Mouse (Mus musculus): ENCODE data around the gene Mrm3. TPM values are rescaled to one million over a fixed set of nuclear protein-coding genes. Genes with fewer than 3 reads are reported as not detected.
A peak's percentile ranks its signal among the peaks of the same experiment; 100 is the strongest.

Gene Mrm3
- polyA plus RNA-seq, 2 experiments = 15.2 to 20.9 TPM

DNA sequence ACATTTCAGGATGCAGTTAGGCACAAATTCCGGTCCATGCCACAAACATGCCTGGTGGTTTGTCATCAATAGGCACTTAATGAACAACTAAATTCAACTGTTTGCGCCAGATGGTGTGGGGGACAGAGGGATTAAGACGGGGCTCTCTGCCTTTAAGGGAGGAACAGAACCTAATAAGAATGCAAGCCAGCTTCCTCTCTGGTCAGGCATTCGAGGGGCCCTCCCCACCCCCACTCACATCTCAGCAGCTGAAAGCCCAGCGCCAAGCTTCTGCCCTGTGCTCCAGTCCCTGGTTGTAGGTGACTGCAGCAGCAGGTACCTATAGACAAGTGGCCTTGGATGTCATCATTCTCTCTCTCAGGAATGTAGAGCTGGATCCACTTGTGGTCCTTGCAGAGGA is 50.6 kb downstream of the Mrm3 start:
- no peaks in the 10 kb centered on the region for H3K36me3 ChIP-seq (ENCODE audit: control insufficient read depth, insufficient read depth, low read length)
- H3K27ac ChIP-seq (replicated peaks; ENCODE audit: low read depth, low read length) = no peak overlapping the region
- no peak for TF ChIP-seq POLR2A (IDR thresholded peaks at IDR 0.05; ENCODE audit: borderline replicate concordance, extremely low read depth, insufficient read depth, insufficient read length)
- H3K9me3 ChIP-seq (ENCODE audit: control insufficient read depth, low read length) = no peaks in the 10 kb centered on the region
- no peak overlapping the region for H3K4me3 ChIP-seq (replicated peaks; ENCODE audit: low read length)
- 36% methylated on average over 5 of the region's 5 CpGs for WGBS
- no peak overlapping the region for H3K4me2 ChIP-seq (replicated peaks; ENCODE audit: low read depth, low read length, severe bottlenecking)
- no peak for ATAC-seq (ENCODE audit: low FRiP score, low read depth)
- H3K4me1 ChIP-seq (ENCODE audit: control insufficient read depth, insufficient read depth, low read length) = peaks cover 80% of the 10 kb centered on the region
- H3K27me3 ChIP-seq (ENCODE audit: control insufficient read depth, insufficient read depth, low read length) = no peaks in the 10 kb centered on the region
- DNase-seq (ENCODE audit: low spot score) = no peak
- H3K9ac ChIP-seq (ENCODE audit: low read depth, low read length, severe bottlenecking) = no peak overlapping the region

DNA sequence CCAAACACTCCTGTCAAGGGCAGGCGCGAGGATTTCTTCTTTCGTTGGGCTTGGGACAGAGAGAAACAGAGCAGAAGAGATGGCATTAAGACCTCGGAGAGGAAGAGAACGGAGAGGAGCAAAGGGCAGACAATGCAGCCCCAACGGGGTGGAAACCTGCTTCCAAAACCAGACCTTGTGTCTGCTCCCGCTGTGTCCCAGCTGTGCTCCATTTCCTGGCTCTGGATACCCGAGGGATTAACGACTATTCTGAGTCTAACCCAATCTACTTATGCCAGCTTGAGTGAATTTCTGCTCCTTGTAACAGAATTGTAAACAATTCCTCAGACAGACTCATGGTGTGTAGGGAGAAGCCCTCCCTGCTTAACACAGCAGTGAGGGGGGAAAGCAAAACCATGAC is 51.3 kb downstream of the Mrm3 start:
- Histone ChIP-seq H3K9me3 (ENCODE audit: control insufficient read depth, low read length) (no peaks in the 10 kb centered on the region), H3K9ac (ENCODE audit: low read depth, low read length, severe bottlenecking) (no peak overlapping the region), H3K27me3 (ENCODE audit: control insufficient read depth, insufficient read depth, low read length) (no peaks in the 10 kb centered on the region), H3K27ac (replicated peaks; ENCODE audit: low read depth, low read length) (0 out of 2 replicates have a peak overlapping the region, but pooled peaks have one; percentile 19), H3K4me1 (ENCODE audit: control insufficient read depth, insufficient read depth, low read length) (peaks cover 81% of the 10 kb centered on the region), H3K36me3 (ENCODE audit: control insufficient read depth, insufficient read depth, low read length) (no peaks in the 10 kb centered on the region), H3K4me2 (replicated peaks; ENCODE audit: low read depth, low read length, severe bottlenecking) (no peak overlapping the region), H3K4me3 (replicated peaks; ENCODE audit: low read length) (no peak overlapping the region)
- no peak for TF ChIP-seq POLR2A (IDR thresholded peaks at IDR 0.05; ENCODE audit: borderline replicate concordance, extremely low read depth, insufficient read depth, insufficient read length)
- WGBS = 48% methylated on average over 9 of the region's 9 CpGs
- ATAC-seq (ENCODE audit: low FRiP score, low read depth) = no peak
- no peak for DNase-seq (ENCODE audit: low spot score)

DNA sequence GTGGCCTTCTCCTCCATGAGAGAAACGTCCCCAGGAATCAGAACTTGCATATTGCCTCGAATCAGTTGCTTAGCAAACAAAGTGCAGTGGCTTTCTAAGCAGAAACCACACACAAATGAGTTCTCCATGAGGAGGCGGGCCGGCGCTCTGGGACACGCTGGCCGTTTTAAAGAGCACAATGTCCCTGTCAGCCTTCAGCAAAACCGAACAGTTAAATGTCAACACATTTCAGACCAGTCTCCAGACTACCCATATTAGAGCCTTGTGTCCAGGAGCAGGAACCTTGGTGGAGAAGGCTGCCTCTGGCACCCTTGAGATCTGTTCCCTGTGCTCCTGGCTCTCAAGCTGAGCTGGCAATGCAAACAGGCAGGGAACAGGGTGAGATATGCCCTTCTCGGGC is 53.7 kb downstream of the Mrm3 start:
- ATAC-seq (ENCODE audit: low FRiP score, low read depth) = no peak
- no peaks in the 10 kb centered on the region for H3K36me3 ChIP-seq (ENCODE audit: control insufficient read depth, insufficient read depth, low read length)
- 53% methylated on average over 9 of the region's 9 CpGs for WGBS
- H3K9me3 ChIP-seq (ENCODE audit: control insufficient read depth, low read length) = no peaks in the 10 kb centered on the region
- H3K4me1 ChIP-seq (ENCODE audit: control insufficient read depth, insufficient read depth, low read length) = peaks cover 87% of the 10 kb centered on the region
- H3K9ac ChIP-seq (ENCODE audit: low read depth, low read length, severe bottlenecking) = no peak overlapping the region
- H3K27ac ChIP-seq (replicated peaks; ENCODE audit: low read depth, low read length) = 0 out of 2 replicates have a peak overlapping the region, but pooled peaks have one; percentile 33
- no peaks in the 10 kb centered on the region for H3K27me3 ChIP-seq (ENCODE audit: control insufficient read depth, insufficient read depth, low read length)
- no peak for TF ChIP-seq POLR2A (IDR thresholded peaks at IDR 0.05; ENCODE audit: borderline replicate concordance, extremely low read depth, insufficient read depth, insufficient read length)
- no peak overlapping the region for H3K4me3 ChIP-seq (replicated peaks; ENCODE audit: low read length)
- no peak overlapping the region for H3K4me2 ChIP-seq (replicated peaks; ENCODE audit: low read depth, low read length, severe bottlenecking)
- no peak for DNase-seq (ENCODE audit: low spot score)

DNA sequence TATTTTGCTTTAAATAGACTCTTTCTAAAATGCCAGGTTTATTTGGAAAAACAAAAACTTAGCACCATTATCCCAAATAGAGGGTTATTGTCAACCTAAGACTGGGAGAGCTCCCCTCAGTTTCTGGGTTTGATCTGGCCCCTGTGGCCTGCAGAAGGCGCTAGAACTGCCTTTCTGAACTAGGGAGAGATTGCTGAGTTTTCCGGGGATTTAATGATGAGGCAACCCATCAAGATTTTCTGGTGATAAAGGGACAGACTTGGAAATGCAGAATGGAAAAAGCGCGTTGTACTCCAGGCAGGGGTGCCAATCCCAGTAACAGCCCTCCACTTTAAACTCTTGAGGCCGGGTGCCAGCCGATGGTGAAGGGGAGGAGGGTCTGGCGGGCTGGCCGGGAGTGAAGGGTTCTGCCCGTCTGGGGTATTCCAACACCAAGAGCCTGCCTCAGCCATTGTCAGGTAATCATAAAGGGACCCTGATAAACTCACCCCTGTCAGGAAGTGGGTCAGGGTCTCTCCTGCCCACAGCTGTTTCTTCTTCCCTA is 55.0 kb downstream of the Mrm3 start:
- Histone ChIP-seq H3K9ac (ENCODE audit: low read depth, low read length, severe bottlenecking) (no peak overlapping the region), H3K4me2 (replicated peaks; ENCODE audit: low read depth, low read length, severe bottlenecking) (no peak overlapping the region), H3K27ac (replicated peaks; ENCODE audit: low read depth, low read length) (no peak overlapping the region), H3K4me1 (ENCODE audit: control insufficient read depth, insufficient read depth, low read length) (peaks cover 82% of the 10 kb centered on the region), H3K4me3 (replicated peaks; ENCODE audit: low read length) (no peak overlapping the region), H3K27me3 (ENCODE audit: control insufficient read depth, insufficient read depth, low read length) (no peaks in the 10 kb centered on the region), H3K36me3 (ENCODE audit: control insufficient read depth, insufficient read depth, low read length) (no peaks in the 10 kb centered on the region), H3K9me3 (ENCODE audit: control insufficient read depth, low read length) (no peaks in the 10 kb centered on the region)
- WGBS = 41% methylated on average over 9 of the region's 9 CpGs
- TF ChIP-seq POLR2A (IDR thresholded peaks at IDR 0.05; ENCODE audit: borderline replicate concordance, extremely low read depth, insufficient read depth, insufficient read length) = no peak
- ATAC-seq (ENCODE audit: low FRiP score, low read depth) = no peak
- DNase-seq (ENCODE audit: low spot score) = no peak

Other genes with a start within 250 kb of the Mrm3 start
- gene 1700016K19Rik, start 243.8 kb upstream of the Mrm3 start, polyA plus RNA-seq (2012; rRNA removed) = 0.58 and 0.87 TPM in 2 replicates
- 0.44 and 0.76 TPM in 2 replicates for gene 1700016K19Rik, start 243.8 kb upstream of the Mrm3 start, polyA plus RNA-seq (2014; fragmentation: Nextera tagmentation; extraction: Ambion mirVana)
- gene Rflnb, start 215.9 kb upstream of the Mrm3 start, polyA plus RNA-seq (2012; rRNA removed) = 28.9 and 29.1 TPM in 2 replicates
- 52.2 and 55.7 TPM in 2 replicates for gene Rflnb, start 215.9 kb upstream of the Mrm3 start, polyA plus RNA-seq (2014; fragmentation: Nextera tagmentation; extraction: Ambion mirVana)
- 26.6 and 29.6 TPM in 2 replicates for gene Vps53, start 64.1 kb upstream of the Mrm3 start, polyA plus RNA-seq (2012; rRNA removed)
- gene Vps53, start 64.1 kb upstream of the Mrm3 start, polyA plus RNA-seq (2014; fragmentation: Nextera tagmentation; extraction: Ambion mirVana) = 37.3 and 41.9 TPM in 2 replicates
- gene Fam57a, start 64.0 kb upstream of the Mrm3 start, polyA plus RNA-seq (2012; rRNA removed) = 39.0 and 40.1 TPM in 2 replicates
- gene Fam57a, start 64.0 kb upstream of the Mrm3 start, polyA plus RNA-seq (2014; fragmentation: Nextera tagmentation; extraction: Ambion mirVana) = 48.3 and 60.8 TPM in 2 replicates
- 0.41 and 0.93 TPM in 2 replicates for gene Dbil5, start 26.1 kb upstream of the Mrm3 start, polyA plus RNA-seq (2012; rRNA removed)
- gene Dbil5, start 26.1 kb upstream of the Mrm3 start, polyA plus RNA-seq (2014; fragmentation: Nextera tagmentation; extraction: Ambion mirVana) = 0.64 and 1.4 TPM in 2 replicates
- 14.8 and 17.1 TPM in 2 replicates for gene Gemin4, start 26.1 kb upstream of the Mrm3 start, polyA plus RNA-seq (2012; rRNA removed)
- gene Gemin4, start 26.1 kb upstream of the Mrm3 start, polyA plus RNA-seq (2014; fragmentation: Nextera tagmentation; extraction: Ambion mirVana) = 32.0 and 32.6 TPM in 2 replicates
- gene Glod4, start within 50 bp of the Mrm3 start, polyA plus RNA-seq (2012; rRNA removed) = 36.4 and 56.2 TPM in 2 replicates
- gene Glod4, start within 50 bp of the Mrm3 start, polyA plus RNA-seq (2014; fragmentation: Nextera tagmentation; extraction: Ambion mirVana) = 140 and 141 TPM in 2 replicates
- 69.9 and 74.4 TPM in 2 replicates for gene Nxn, start 155.4 kb downstream of the Mrm3 start, polyA plus RNA-seq (2012; rRNA removed)
- 78.1 TPM in 2 replicates for gene Nxn, start 155.4 kb downstream of the Mrm3 start, polyA plus RNA-seq (2014; fragmentation: Nextera tagmentation; extraction: Ambion mirVana)
- gene Timm22, start 163.2 kb downstream of the Mrm3 start, polyA plus RNA-seq (2012; rRNA removed) = 34.8 and 38.5 TPM in 2 replicates
- gene Timm22, start 163.2 kb downstream of the Mrm3 start, polyA plus RNA-seq (2014; fragmentation: Nextera tagmentation; extraction: Ambion mirVana) = 125 and 128 TPM in 2 replicates